Mouse (Mus musculus) megakaryocyte, embryonic 14.5 days (primary cell): ENCODE results near the gene Tmem87a.

Source experiments
- FLI1 ChIP-seq: IDR thresholded peaks from 2 replicates; pipeline ENCODE4 v1.6.1; 2012; ENCODE audit warnings: low read length, inconsistent platforms, mixed read lengths
- GATA1 ChIP-seq: IDR thresholded peaks from 3 replicates; pipeline ENCODE4 v1.6.1; 2012; ENCODE audit warnings: mixed read lengths, low read length, inconsistent platforms, borderline replicate concordance

DNA sequence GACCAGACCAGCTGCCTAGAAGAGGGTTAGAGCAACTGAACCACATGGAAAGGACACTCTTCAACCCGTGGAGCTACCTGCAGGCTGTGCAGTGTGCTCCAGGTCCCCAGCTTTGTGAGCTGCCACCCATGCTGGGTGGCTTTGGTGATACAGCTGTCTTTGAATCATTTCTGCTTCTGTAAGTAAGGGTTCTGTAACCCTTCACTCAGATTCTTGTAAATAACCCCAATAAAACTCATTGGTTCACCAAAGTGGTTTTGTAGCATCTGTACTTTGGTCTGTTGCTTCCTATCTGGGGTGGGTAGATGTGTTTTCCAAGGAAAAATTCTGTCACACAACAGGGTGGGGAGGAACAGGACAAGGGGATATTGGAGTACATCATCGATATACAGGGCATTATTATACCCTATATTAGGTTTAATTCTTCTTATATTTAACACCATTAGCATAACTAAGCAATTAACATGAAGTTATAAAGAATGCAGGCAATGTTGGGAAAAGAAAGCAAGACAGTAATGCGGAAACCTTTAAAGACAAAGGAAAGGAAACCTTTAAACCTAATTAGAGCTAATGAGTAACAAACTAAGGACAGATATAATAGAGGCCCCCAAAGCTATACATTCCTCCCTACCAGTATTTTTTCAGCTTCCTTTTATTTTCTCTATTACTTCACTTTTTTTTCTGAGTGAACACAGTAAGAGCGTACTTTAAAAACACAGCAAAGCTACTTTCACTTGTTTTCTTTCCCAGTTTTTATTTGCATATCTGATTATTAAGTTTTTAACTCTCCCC, 36.3 kb downstream of the Tmem87a start:
- TF ChIP-seq GATA1 (no peak), FLI1 (no peak)
